Mouse (Mus musculus) thymus, postnatal 10 days (tissue): Measurements from ENCODE around the gene Rtn3.
A peak's percentile ranks its signal among the peaks of the same experiment; 100 is the strongest.

ENCODE experiments used
- DNase-seq, 2 experiments: peaks; one replicate each; pipeline ENCODE4 v3.0.0; 2021; ENCODE audit warnings: low spot score in 2 of 2

Gene Rtn3

DNA sequence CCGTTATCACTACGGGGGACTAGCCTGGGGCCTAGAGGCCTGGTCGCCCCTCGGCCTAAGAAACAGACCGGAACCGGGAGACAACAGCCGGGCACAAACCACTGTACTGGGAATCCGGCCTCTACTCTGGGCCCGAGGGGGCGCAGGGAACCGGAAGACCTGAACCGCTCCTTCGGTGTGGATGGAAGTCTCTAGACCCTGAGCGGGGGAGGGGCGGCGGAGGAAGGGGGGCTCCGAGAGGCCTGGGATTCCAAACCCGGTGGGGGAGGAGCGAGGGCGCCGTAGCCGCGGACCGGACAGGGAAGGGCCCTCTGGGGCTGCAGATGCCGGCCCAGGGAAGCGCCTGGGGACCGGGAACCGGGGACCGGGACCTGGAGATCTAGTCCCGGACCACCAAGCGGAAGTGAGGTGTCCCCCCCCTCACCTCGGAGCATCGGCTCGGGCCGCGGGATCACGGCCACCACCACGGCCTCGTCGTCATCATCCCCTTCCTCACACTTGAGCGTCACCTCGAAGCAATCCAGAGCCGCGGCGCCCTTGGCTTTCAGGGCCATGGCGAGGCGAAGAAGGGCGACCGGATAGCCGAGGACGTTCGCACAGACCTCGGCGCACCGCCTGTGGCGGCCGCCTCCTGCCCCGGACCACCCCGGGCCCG, 100.7 kb downstream of the Rtn3 start:
- DNase-seq, result peak; percentile 72 to 74

DNA sequence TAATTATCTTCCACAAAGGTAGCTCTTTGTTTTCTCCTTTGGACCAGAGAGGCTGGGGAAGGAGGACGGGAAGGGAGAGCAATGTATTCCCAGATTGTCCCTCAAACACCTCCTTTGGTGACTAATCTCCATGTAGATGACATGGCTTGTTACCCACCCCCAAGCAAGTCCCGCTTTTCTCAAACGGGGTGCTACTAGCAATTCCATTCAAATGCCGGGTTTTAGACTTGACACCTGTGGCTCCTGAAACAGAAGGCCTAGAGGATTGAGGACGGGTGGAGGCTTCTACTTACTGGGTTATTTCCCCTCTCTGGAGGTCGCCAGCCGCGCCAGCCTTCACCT, 101.2 kb downstream of the Rtn3 start:
- DNase-seq, result no peak

GRCm38 (mm10) chr19:7377639-7378038, 105.4 kb downstream of the Rtn3 start:
- no peak for DNase-seq
